20 mouse cellular contexts compared by ENCODE assay signal in the genomic region with DNA sequence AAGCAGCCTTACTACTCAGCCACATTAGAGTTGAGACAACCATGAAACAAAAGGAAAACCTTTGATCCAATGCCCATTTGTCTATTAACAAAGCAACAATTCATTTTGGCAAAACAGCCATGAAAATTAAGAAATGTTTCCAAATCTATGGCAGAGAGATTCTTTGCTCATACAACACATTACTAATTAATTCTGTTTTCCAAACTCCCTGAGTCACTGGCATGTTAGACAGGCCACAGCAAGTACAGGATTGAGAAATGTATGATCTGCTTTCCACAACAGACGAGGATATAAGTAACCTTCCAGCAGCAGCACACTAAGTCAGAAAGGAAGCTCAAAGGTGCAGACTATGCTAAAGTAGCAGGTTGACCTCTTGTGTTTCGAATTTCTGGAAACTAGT. TPM values are rescaled to one million over a fixed set of nuclear protein-coding genes. Genes with fewer than 3 reads are reported as not detected.
DNase-seq lines count a peak whose midpoint lies in the region; ATAC-seq lines count a peak whose summit lies in the region.
"Had no signal": no experiment of that assay in that cellular context is flagged by ENCODE, and none has a peak within 500 bp of the region (broad histone marks: within the 10 kb centered on the region; RNA-seq: fewer than 3 reads in every experiment).

No protein-coding gene starts in this region.

- H3K36me3 ChIP-seq in limb, embryonic 15.5 days = no peaks in the 10 kb centered on the region
- H3K36me3 ChIP-seq in limb, embryonic 10.5 days = peaks cover 4% of the 10 kb centered on the region; the same call in 1 of the 2 replicates
- H3K36me3 ChIP-seq: embryonic facial prominence, embryonic 12.5 days; hindbrain, embryonic 10.5 days; hindbrain, embryonic 15.5 days had no signal

- H3K4me1 ChIP-seq in limb, embryonic 15.5 days = no peaks in the 10 kb centered on the region
- H3K4me1 ChIP-seq in limb, embryonic 10.5 days = no peaks in the 10 kb centered on the region
- H3K4me1 ChIP-seq: forebrain, embryonic 13.5 days; hindbrain, embryonic 10.5 days; hindbrain, embryonic 15.5 days had no signal

- 0 out of 2 replicates have a peak overlapping the region, but pooled peaks have one; percentile 33 for H3K27ac ChIP-seq in limb, embryonic 15.5 days
- H3K27ac ChIP-seq in limb, embryonic 10.5 days = no peak overlapping the region
- H3K27ac ChIP-seq: embryonic facial prominence, embryonic 12.5 days; forebrain, embryonic 13.5 days; hindbrain, embryonic 10.5 days; hindbrain, embryonic 15.5 days had no signal

- H3K27me3 ChIP-seq in limb, embryonic 15.5 days = no peaks in the 10 kb centered on the region
- no peaks in the 10 kb centered on the region for H3K27me3 ChIP-seq in limb, embryonic 10.5 days (ENCODE audit: low read depth, poor library complexity, severe bottlenecking)
- H3K27me3 ChIP-seq: embryonic facial prominence, embryonic 12.5 days; forebrain, embryonic 13.5 days; heart, embryonic 12.5 days; hindbrain, embryonic 15.5 days had no signal

- no peak for ATAC-seq in limb, embryonic 15.5 days (ENCODE audit: insufficient number of reproducible peaks, low FRiP score, low TSS enrichment, low read depth)
- ATAC-seq: forebrain, embryonic 13.5 days; forebrain, postnatal 0 days; inflammation-experienced regulatory T-cells, adult 6 months had no signal

- no peak overlapping the region for H3K4me2 ChIP-seq in limb, embryonic 15.5 days
- H3K4me2 ChIP-seq: embryonic facial prominence, embryonic 12.5 days; forebrain, embryonic 13.5 days; heart, embryonic 12.5 days; hindbrain, embryonic 15.5 days had no signal

- DNase-seq in limb, embryonic 10.5 days (ENCODE audit: low spot score) = no peak
- DNase-seq in Muller cell, postnatal 12 days (ENCODE audit: inconsistent ontology term) = peak; percentile 92
- DNase-seq in adipocyte (ENCODE audit: low spot score) = peak; percentile 61
- DNase-seq in MN1 (ENCODE audit: low spot score) = no peak
- no peak for DNase-seq in layer of hippocampus, postnatal 14 days (ENCODE audit: low spot score in 2 of 2)
- DNase-seq: adrenal gland, adult 8-10 months; adrenal gland, postnatal 36 days; cerebellum, adult 11 months; cerebellum, adult 8-10 months; cerebellum, postnatal 14 days; embryo, embryonic 11 days; forebrain, postnatal 0 days; gastrocnemius, postnatal 14 days had no signal

- H3K9me3 ChIP-seq in limb, embryonic 15.5 days = no peaks in the 10 kb centered on the region
- no peaks in the 10 kb centered on the region for H3K9me3 ChIP-seq in limb, embryonic 10.5 days (replicated peaks)
- H3K9me3 ChIP-seq: embryonic facial prominence, embryonic 12.5 days; forebrain, embryonic 13.5 days; heart, embryonic 12.5 days; hindbrain, embryonic 15.5 days had no signal

- H3K4me3 ChIP-seq in limb, embryonic 15.5 days = no peak overlapping the region
- no peak overlapping the region for H3K4me3 ChIP-seq in limb, embryonic 10.5 days
- H3K4me3 ChIP-seq: embryonic facial prominence, embryonic 12.5 days; forebrain, embryonic 13.5 days; heart, embryonic 12.5 days; hindbrain, embryonic 10.5 days; hindbrain, embryonic 15.5 days had no signal

- WGBS in limb, embryonic 15.5 days = 58% methylated on average over 2 of the region's 2 CpGs
- 90% methylated on average over 2 of the region's 2 CpGs for WGBS in limb, embryonic 10.5 days

- no peak overlapping the region for H3K9ac ChIP-seq in limb, embryonic 15.5 days
- H3K9ac ChIP-seq: embryonic facial prominence, embryonic 12.5 days; forebrain, embryonic 13.5 days; forebrain, postnatal 0 days; heart, embryonic 12.5 days; hindbrain, embryonic 15.5 days had no signal

RNA-seq across cellular contexts. Expression of gene Smap1, which starts 9.1 kb away (rescaled TPM):
- polyA plus RNA-seq in limb, embryonic 15.5 days (2015; fragmentation: Nextera tagmentation; extraction: Ambion mirVana) = 44.7 and 50.1 TPM in 2 replicates
- 33.5 and 36.7 TPM in 2 replicates for polyA plus RNA-seq in limb, embryonic 10.5 days (2016; fragmentation: Nextera tagmentation; extraction: Ambion mirVana)
- 100 to 1,000 TPM; 171 to 174 TPM for total RNA-seq in layer of hippocampus, postnatal 14 days (2021)

Comparison
In these comparisons a context has a peak if more than half of its experiments do, and no peak if none do; other contexts are left out.
1. DNase-seq: peak in Muller cell, postnatal 12 days (single experiment) and adipocyte (single experiment); none in limb, embryonic 10.5 days (single experiment), MN1 (single experiment) and layer of hippocampus, postnatal 14 days (0 of 2).